Comparison of ENCODE assay signal across 8 mouse cellular contexts in the genomic region with DNA sequence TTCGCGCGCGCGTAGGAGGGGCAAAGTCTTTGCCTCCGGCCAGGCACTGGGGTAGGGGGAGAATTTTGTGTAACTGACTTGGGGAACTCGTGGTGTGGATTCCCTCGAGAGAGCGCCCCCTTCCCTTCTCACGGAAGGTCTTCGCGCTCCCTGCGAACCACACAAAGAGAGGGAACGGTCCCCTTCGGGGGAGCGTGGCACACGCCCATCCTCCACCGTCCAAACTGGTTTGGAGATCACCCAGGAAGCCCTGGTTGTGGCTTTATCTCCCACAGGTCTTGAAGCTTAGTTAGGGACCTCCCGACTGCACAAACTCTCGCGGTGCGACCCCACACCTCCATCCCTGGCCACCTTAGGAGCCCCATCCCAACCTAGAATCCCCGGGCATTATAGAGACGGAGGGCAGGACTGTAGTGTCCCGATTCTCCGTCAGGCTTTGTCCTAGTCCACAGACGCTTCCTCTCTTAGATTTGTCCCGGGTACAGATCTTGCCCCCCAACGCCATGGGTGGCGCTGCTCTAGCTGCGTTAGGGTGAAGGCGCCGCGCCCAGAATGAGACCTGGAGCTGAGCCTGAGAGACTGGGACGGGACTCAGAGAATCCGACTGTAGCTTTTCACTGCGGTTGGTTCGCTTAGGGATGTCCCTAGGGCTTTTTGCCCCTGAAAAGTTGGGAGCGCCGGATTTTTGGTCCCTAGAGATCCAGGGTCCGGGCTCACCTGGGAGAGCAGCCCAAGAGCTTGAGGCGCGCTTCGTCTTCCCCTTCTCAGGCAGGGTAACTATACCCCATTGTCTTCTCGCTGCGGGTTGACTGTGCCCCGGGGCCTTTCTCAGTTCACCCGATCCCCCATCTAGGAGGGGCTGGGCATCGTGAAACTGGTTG. TPM values are rescaled to one million over a fixed set of nuclear protein-coding genes. Genes with fewer than 3 reads are reported as not detected.
DNase-seq lines count a peak whose midpoint lies in the region; ATAC-seq and TF ChIP-seq lines count a peak whose summit lies in the region.

No protein-coding gene starts in this region.

- peaks cover 2% of the 10 kb centered on the region for H3K9me3 ChIP-seq in CH12.LX (replicated peaks; ENCODE audit: low read length)
- H3K9me3 ChIP-seq in hindbrain, embryonic 12.5 days (replicated peaks): no peaks in the 10 kb centered on the region
- H3K9me3 ChIP-seq in midbrain, postnatal 0 days (ENCODE audit: low read length): no peaks in the 10 kb centered on the region

- H3K36me3 ChIP-seq in CH12.LX (replicated peaks in 1 of 2; ENCODE audit: control insufficient read depth in 1 of 2, insufficient read depth in 1 of 2, low read length in 1 of 2): peaks cover 17 to 30% of the 10 kb centered on the region in 2 experiments
- peaks cover 28% of the 10 kb centered on the region for H3K36me3 ChIP-seq in hindbrain, embryonic 12.5 days
- no peaks in the 10 kb centered on the region for H3K36me3 ChIP-seq in liver, adult 2 months (ENCODE audit: control insufficient read depth, insufficient read depth, low read length)
- H3K36me3 ChIP-seq in midbrain, postnatal 0 days (ENCODE audit: insufficient read depth, low read length): no peaks in the 10 kb centered on the region; the same call in 1 of the 2 replicates
- H3K36me3 ChIP-seq in thymus, adult 2 months (ENCODE audit: control insufficient read depth, insufficient read depth, low read length): no peaks in the 10 kb centered on the region

- POLR2A ChIA-PET in Patski (lab: Charles Lee): interaction anchor here (0.6 to 3.0 kb wide), 12 partner anchors 9 to 380 kb away, joined by 3 to 12 read pairs (median 4); no protein-coding TSS in a partner anchor

- DNase-seq in CH12.LX (ENCODE audit: extremely low read depth) (peak; percentile 52), Patski (ENCODE audit: low read depth, low spot score) (no peak)
- DNase-seq in liver, adult 2 months (ENCODE audit: extremely low read depth, low read depth, low spot score): no peak
- peak; percentile 70 for DNase-seq in midbrain, postnatal 0 days (ENCODE audit: low spot score)
- peak; percentile 77 for DNase-seq in thymus, adult 2 months
- no peak for DNase-seq in left cerebral cortex, postnatal 36 days (ENCODE audit: low spot score in 2 of 2)

- peak overlapping the region; percentile 88 for H3K9ac ChIP-seq in CH12.LX (ENCODE audit: insufficient read depth, low read depth)
- H3K9ac ChIP-seq in hindbrain, embryonic 12.5 days: peak overlapping the region; percentile 97
- no peak overlapping the region for H3K9ac ChIP-seq in liver, adult 2 months (ENCODE audit: low read depth, low read length)
- H3K9ac ChIP-seq in midbrain, postnatal 0 days (replicated peaks; ENCODE audit: low read length, poor library complexity, severe bottlenecking): peak overlapping the region; percentile 87

- H3K4me3 ChIP-seq in CH12.LX (replicated peaks in 1 of 3; ENCODE audit: low read depth in 2 of 3, low read length in 2 of 3, poor library complexity in 1 of 3): peak overlapping the region; percentile 68 to 96 (median 95)
- peak overlapping the region; percentile 85 for H3K4me3 ChIP-seq in hindbrain, embryonic 12.5 days
- peak overlapping the region; percentile 60 for H3K4me3 ChIP-seq in liver, adult 2 months (ENCODE audit: insufficient read depth, low read depth, low read length)
- peak overlapping the region; percentile 46 for H3K4me3 ChIP-seq in midbrain, postnatal 0 days (ENCODE audit: low read depth, low read length)
- peak overlapping the region; percentile 97 for H3K4me3 ChIP-seq in thymus, adult 2 months (ENCODE audit: control insufficient read depth, insufficient read depth, low read length)

- under 1% methylated on average over 49 of the region's 49 CpGs for WGBS in hindbrain, embryonic 12.5 days
- WGBS in liver, adult 2 months: 2% methylated on average over 49 of the region's 49 CpGs
- WGBS in midbrain, postnatal 0 days: under 1% methylated on average over 47 of the region's 49 CpGs
- under 1% methylated on average over 49 of the region's 49 CpGs for WGBS in thymus, adult 2 months

- H3K27me3 ChIP-seq in CH12.LX (replicated peaks): no peaks in the 10 kb centered on the region
- H3K27me3 ChIP-seq in Patski: no peaks in the 10 kb centered on the region
- peaks cover 9% of the 10 kb centered on the region for H3K27me3 ChIP-seq in hindbrain, embryonic 12.5 days
- H3K27me3 ChIP-seq in liver, adult 2 months (ENCODE audit: control insufficient read depth, insufficient read depth, low read length): peaks cover 22% of the 10 kb centered on the region; the same call in 1 of the 2 replicates
- no peaks in the 10 kb centered on the region for H3K27me3 ChIP-seq in midbrain, postnatal 0 days (ENCODE audit: insufficient read depth, low read length)
- H3K27me3 ChIP-seq in thymus, adult 2 months (ENCODE audit: control insufficient read depth, insufficient read depth, low read length): no peaks in the 10 kb centered on the region

- H3K4me1 ChIP-seq in CH12.LX (ENCODE audit: control insufficient read depth in 1 of 2, insufficient read depth in 2 of 2): peaks cover 7 to 43% of the 10 kb centered on the region in 2 experiments; a peak in 3 of 4 replicates
- peaks cover 20% of the 10 kb centered on the region for H3K4me1 ChIP-seq in hindbrain, embryonic 12.5 days
- no peaks in the 10 kb centered on the region for H3K4me1 ChIP-seq in liver, adult 2 months (ENCODE audit: control insufficient read depth, insufficient read depth, low read length)
- H3K4me1 ChIP-seq in midbrain, postnatal 0 days (ENCODE audit: insufficient read depth, low read length): 0 out of 2 replicates have a peak, but pooled peaks cover 2% of the 10 kb centered on the region
- H3K4me1 ChIP-seq in thymus, adult 2 months (replicated peaks; ENCODE audit: control insufficient read depth, insufficient read depth, low read length): peaks cover 20% of the 10 kb centered on the region; the same call in 1 of the 2 replicates

- no peak for TF ChIP-seq EP300 in CH12.LX (IDR thresholded peaks at IDR 0.05; ENCODE audit: low read length)

- peak overlapping the region; percentile 80 for H3K27ac ChIP-seq in CH12.LX (ENCODE audit: insufficient read depth, low read depth)
- peak overlapping the region; percentile 97 for H3K27ac ChIP-seq in hindbrain, embryonic 12.5 days
- no peak overlapping the region for H3K27ac ChIP-seq in liver, adult 2 months (replicated peaks; ENCODE audit: insufficient read depth, low read depth, low read length)
- peak overlapping the region; percentile 88 for H3K27ac ChIP-seq in midbrain, postnatal 0 days (ENCODE audit: low read depth, low read length)
- H3K27ac ChIP-seq in thymus, adult 2 months (ENCODE audit: control insufficient read depth, insufficient read depth, low read length): peak overlapping the region; percentile 87

- peak; percentile 5 for TF ChIP-seq RAD21 in CH12.LX (IDR thresholded peaks at IDR 0.05; ENCODE audit: low read depth, low read length)

- TF ChIP-seq CTCF in CH12.LX (conservative IDR thresholded peaks at IDR 0.05 in 1 of 2, IDR thresholded peaks at IDR 0.05 in 1 of 2; ENCODE audit: low read depth in 2 of 2, low read length in 2 of 2) (peak in 1 of 2 experiments; percentile 48; a peak in 2 of 4 replicates), Patski (IDR thresholded peaks at IDR 0.05) (no peak)
- TF ChIP-seq CTCF in liver, adult 2 months (IDR thresholded peaks at IDR 0.05; ENCODE audit: low read depth, low read length): no peak
- TF ChIP-seq CTCF in midbrain, postnatal 0 days (IDR thresholded peaks at IDR 0.05): peak; percentile 45
- TF ChIP-seq CTCF in thymus, adult 2 months (IDR thresholded peaks at IDR 0.05; ENCODE audit: borderline replicate concordance, control insufficient read depth, extremely low read depth, insufficient read depth, low read length, poor library complexity): no peak

- intact Hi-C loops in left cerebral cortex, postnatal 36 days (cut with DNase I): loop anchor here (10.0 kb wide), 1 partner anchor 145 kb away; no protein-coding TSS in a partner anchor

- peaks cover 40% of the 10 kb centered on the region for H3K79me2 ChIP-seq in CH12.LX (replicated peaks; ENCODE audit: control insufficient read depth, extremely low read depth, insufficient read depth, poor library complexity, severe bottlenecking)
- no peaks in the 10 kb centered on the region for H3K79me2 ChIP-seq in liver, adult 2 months (ENCODE audit: control insufficient read depth, insufficient read depth, low read length)

- H3K4me2 ChIP-seq in CH12.LX (ENCODE audit: insufficient read depth, low read depth, poor library complexity, severe bottlenecking): peak overlapping the region; percentile 48; the same call in 1 of the 2 replicates
- H3K4me2 ChIP-seq in hindbrain, embryonic 12.5 days (replicated peaks): peak overlapping the region; percentile 61
- H3K4me2 ChIP-seq in midbrain, postnatal 0 days (ENCODE audit: low read depth, low read length, poor library complexity, severe bottlenecking): peak overlapping the region; percentile 95

- ATAC-seq in Patski: peak; percentile 34
- peak; percentile 14 for ATAC-seq in erythroid progenitor cell, adult 5-6 weeks (replicated peaks; ENCODE audit: low FRiP score, poor library complexity, severe bottlenecking)
- peak; percentile 51 for ATAC-seq in hindbrain, embryonic 12.5 days (ENCODE audit: low FRiP score)
- peak; percentile 64 for ATAC-seq in midbrain, postnatal 0 days (ENCODE audit: low FRiP score)

- TF ChIP-seq POLR2A in CH12.LX (IDR thresholded peaks at IDR 0.05; ENCODE audit: low read depth, low read length): no peak
- TF ChIP-seq POLR2A in liver, adult 2 months (IDR thresholded peaks at IDR 0.05; ENCODE audit: extremely low read depth, insufficient read depth, low read length): no peak
- no peak for TF ChIP-seq POLR2A in thymus, adult 2 months (IDR thresholded peaks at IDR 0.05; ENCODE audit: control insufficient read depth, extremely low read depth, insufficient read depth, low read length, poor library complexity)

- in situ Hi-C loops in CH12.LX (cut with MboI; ENCODE audit: low pct_ligation_motif_present, low pct_unique_long_range_greater_than_20kb, low sequenced_read_pairs) (loop anchor here (5.0 to 10.0 kb wide), 4 partner anchors 163 to 485 kb away; no protein-coding TSS in a partner anchor), Patski (cut with MboI; ENCODE audit: low pct_unique_long_range_greater_than_20kb) (loop anchor here (5.0 to 10.0 kb wide), 4 partner anchors 53 to 585 kb away; no protein-coding TSS in a partner anchor)

- dilution Hi-C loops in CH12.LX (cut with MboI; ENCODE audit: extremely low pct_ligation_motif_present, extremely low pct_unique_long_range_greater_than_20kb, low sequenced_read_pairs): no loop called here

- CTCF ChIA-PET in Patski (lab: Charles Lee): interaction anchor here (1.0 to 1.4 kb wide), 4 partner anchors 34 to 331 kb away, joined by 3 to 4 read pairs (median 4); no protein-coding TSS in a partner anchor

RNA-seq across cellular contexts. Expression of a gene that starts 1.5 kb away (rescaled TPM):
- 469 and 899 TPM in 2 replicates for total RNA-seq in CH12.LX (2012; rRNA removed)
- 2,721 and 2,766 TPM in 2 replicates for total RNA-seq in CH12.LX (2014; rRNA removed)
- 1,820 and 2,120 TPM in 2 replicates for polyA plus RNA-seq in CH12.LX (2012; ENCODE audit: insufficient read length, low read depth)
- polyA plus RNA-seq in Patski (2021): 722 TPM
- total RNA-seq in erythroid progenitor cell, adult 5-6 weeks (2015; ENCODE audit: low replicate concordance): 6,032 and 6,430 TPM in 2 replicates
- 6,106 and 7,183 TPM in 2 replicates for total RNA-seq in erythroid progenitor cell, adult 5-6 weeks (2017; ENCODE audit: low replicate concordance)
- polyA plus RNA-seq in hindbrain, embryonic 12.5 days (2016; fragmentation: Nextera tagmentation; extraction: Ambion mirVana): 727 and 798 TPM in 2 replicates
- total RNA-seq in liver, adult 2 months (2014; rRNA removed): 5.7 and 7.4 TPM in 2 replicates
- polyA plus RNA-seq in liver, adult 2 months (2012; rRNA removed): 1.5 and 1.7 TPM in 2 replicates
- 609 and 613 TPM in 2 replicates for total RNA-seq in midbrain, postnatal 0 days (2014; rRNA removed)
- polyA plus RNA-seq in midbrain, postnatal 0 days (2015; fragmentation: Nextera tagmentation; extraction: Ambion mirVana): 326 TPM in 2 replicates
- 247 and 273 TPM in 2 replicates for polyA plus RNA-seq in thymus, adult 2 months (2012; rRNA removed)
- total RNA-seq in left cerebral cortex, postnatal 36 days (2021): 1 to 10 TPM; 8.3 to 9.0 TPM

RNA-seq across cellular contexts. Expression of a gene that starts 38.8 kb away (rescaled TPM):
- 33.0 and 34.2 TPM in 2 replicates for total RNA-seq in CH12.LX (2012; rRNA removed)
- total RNA-seq in CH12.LX (2014; rRNA removed): 50.0 and 53.0 TPM in 2 replicates
- polyA plus RNA-seq in CH12.LX (2012; ENCODE audit: insufficient read length, low read depth): 70.3 and 99.0 TPM in 2 replicates
- 70.0 TPM for polyA plus RNA-seq in Patski (2021)
- total RNA-seq in erythroid progenitor cell, adult 5-6 weeks (2015; ENCODE audit: low replicate concordance): 7.6 and 19.3 TPM in 2 replicates
- 21.9 and 25.0 TPM in 2 replicates for total RNA-seq in erythroid progenitor cell, adult 5-6 weeks (2017; ENCODE audit: low replicate concordance)
- polyA plus RNA-seq in hindbrain, embryonic 12.5 days (2016; fragmentation: Nextera tagmentation; extraction: Ambion mirVana): 53.7 and 65.4 TPM in 2 replicates
- 19.9 and 21.5 TPM in 2 replicates for total RNA-seq in liver, adult 2 months (2014; rRNA removed)
- polyA plus RNA-seq in liver, adult 2 months (2012; rRNA removed): 5.9 and 6.2 TPM in 2 replicates
- total RNA-seq in midbrain, postnatal 0 days (2014; rRNA removed): 29.6 and 61.6 TPM in 2 replicates
- polyA plus RNA-seq in midbrain, postnatal 0 days (2015; fragmentation: Nextera tagmentation; extraction: Ambion mirVana): 71.6 and 73.4 TPM in 2 replicates
- polyA plus RNA-seq in thymus, adult 2 months (2012; rRNA removed): 8.0 and 10.4 TPM in 2 replicates
- 10 to 100 TPM; 38.7 to 39.9 TPM for total RNA-seq in left cerebral cortex, postnatal 36 days (2021)

RNA-seq across cellular contexts. Expression of a gene that starts 55.7 kb away (rescaled TPM):
- total RNA-seq in CH12.LX (2012; rRNA removed) (16.2 and 23.2 TPM in 2 replicates), CH12.LX (2014; rRNA removed) (56.6 and 99.7 TPM in 2 replicates)
- polyA plus RNA-seq in CH12.LX (2012; ENCODE audit: insufficient read length, low read depth) (120 and 128 TPM in 2 replicates), Patski (2021) (27.3 TPM)
- 41.8 TPM in 1 of 2 replicates, not detected in the other for total RNA-seq in erythroid progenitor cell, adult 5-6 weeks (2015; ENCODE audit: low replicate concordance)
- total RNA-seq in erythroid progenitor cell, adult 5-6 weeks (2017; ENCODE audit: low replicate concordance): not detected in 2 replicates
- polyA plus RNA-seq in hindbrain, embryonic 12.5 days (2016; fragmentation: Nextera tagmentation; extraction: Ambion mirVana): 10.1 and 22.2 TPM in 2 replicates
- total RNA-seq in liver, adult 2 months (2014; rRNA removed): 4.0 and 9.3 TPM in 2 replicates
- polyA plus RNA-seq in liver, adult 2 months (2012; rRNA removed): 57.1 and 65.8 TPM in 2 replicates
- 37.0 and 49.6 TPM in 2 replicates for total RNA-seq in midbrain, postnatal 0 days (2014; rRNA removed)
- polyA plus RNA-seq in midbrain, postnatal 0 days (2015; fragmentation: Nextera tagmentation; extraction: Ambion mirVana): 20.8 and 21.9 TPM in 2 replicates
- 125 and 155 TPM in 2 replicates for polyA plus RNA-seq in thymus, adult 2 months (2012; rRNA removed)
- total RNA-seq in left cerebral cortex, postnatal 36 days (2021): 10 to 100 TPM in 1 of 2 experiments, not detected in 1; 12.2 TPM

Comparison
In these comparisons a context has a peak if more than half of its experiments do, and no peak if none do; other contexts are left out.
1. DNase-seq: peak in CH12.LX (single experiment), midbrain, postnatal 0 days (single experiment) and thymus, adult 2 months (single experiment); none in Patski (single experiment), liver, adult 2 months (single experiment) and left cerebral cortex, postnatal 36 days (0 of 2).
2. H3K4me3 ChIP-seq: peak in every context shown above with its lines; median percentile 97 in thymus, adult 2 months; 95 in CH12.LX; 85 in hindbrain, embryonic 12.5 days; 60 in liver, adult 2 months; 46 in midbrain, postnatal 0 days.
3. ATAC-seq: peak in every context shown above with its lines; median percentile 64 in midbrain, postnatal 0 days; 51 in hindbrain, embryonic 12.5 days; 34 in Patski; 14 in erythroid progenitor cell, adult 5-6 weeks.
4. RNA of a gene that starts 1.5 kb away (polyA plus RNA-seq): 1,820 to 2,120 TPM in CH12.LX, 727 to 798 TPM in hindbrain, embryonic 12.5 days, 722 TPM in Patski (single experiment), 326 TPM in midbrain, postnatal 0 days and 247 to 273 TPM in thymus, adult 2 months; 1.5 to 1.7 TPM in liver, adult 2 months; every median in the first group is over 10 times any median in the second.
5. Peak in every context shown above with its lines, with median percentiles within 50 percentile points of each other: H3K4me2 ChIP-seq.